Mouse (Mus musculus): ENCODE measurements around the gene Skida1.

DNA sequence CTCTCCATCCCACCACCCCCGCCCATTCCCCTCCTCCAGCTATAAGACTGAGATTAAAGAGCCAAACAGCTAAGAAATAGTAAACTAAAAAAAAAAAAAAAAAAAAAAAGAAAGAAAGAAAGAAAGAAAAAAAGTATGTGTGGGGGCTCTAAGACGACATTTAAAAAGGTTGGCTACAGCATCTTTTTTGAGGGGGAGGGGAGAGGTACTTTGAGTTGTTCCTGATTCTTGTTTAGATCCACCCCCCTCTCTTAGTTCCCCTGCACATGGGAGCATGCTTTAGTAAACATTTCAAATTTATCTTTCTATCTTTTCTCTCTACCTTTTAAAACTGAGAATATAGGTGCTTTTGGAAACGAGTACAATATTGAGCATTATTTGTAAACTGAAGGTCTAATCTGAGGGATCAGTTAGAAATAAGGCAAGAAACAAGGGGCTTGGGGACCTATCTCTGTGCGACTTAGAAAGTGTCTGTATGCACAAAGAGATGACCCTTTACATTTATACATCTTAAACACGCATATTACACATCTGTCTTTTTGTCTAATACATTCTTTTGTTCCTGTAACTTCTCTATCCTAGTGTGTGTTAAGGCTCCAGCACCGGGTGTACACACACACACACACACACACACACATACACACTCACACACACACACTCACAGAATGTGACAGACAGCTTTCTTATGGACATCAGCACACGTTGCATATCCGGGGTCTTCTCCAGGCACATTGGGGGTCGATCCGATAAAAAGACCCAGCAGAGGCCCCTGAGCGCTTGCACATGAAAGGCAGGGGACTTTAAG is 2.4 kb upstream of the Skida1 start:
- TF ChIP-seq POLR2A (IDR thresholded peaks at IDR 0.05; ENCODE audit: borderline replicate concordance, extremely low read depth, insufficient read depth, insufficient read length, poor library complexity, severe bottlenecking) (no peak), CTCF (IDR thresholded peaks at IDR 0.05; ENCODE audit: borderline replicate concordance, extremely low read depth, insufficient read depth, insufficient read length) (no peak)
